Mouse (Mus musculus) kidney, postnatal 0 days (tissue): ENCODE data around the gene Cntnap4. TPM values are rescaled to one million over a fixed set of nuclear protein-coding genes. Genes with fewer than 3 reads are reported as not detected.

Experiments used
- ATAC-seq: fragments of 200-750 bp; cut with Nextera tagmentation; replicated peaks from 2 replicates; pipeline ENCODE4 v1.8.0; 2017; ENCODE audit warnings: low read depth, moderate number of reproducible peaks, moderate TSS enrichment, moderate library complexity; ENCODE audit not compliant: low FRiP score
- DNase-seq: peaks from one replicate; pipeline ENCODE4 v3.0.0-alpha.2; 2016; ENCODE audit warnings: low spot score
- H3K27ac ChIP-seq: fragments of 300-500 bp; sonication (generic); 2 replicates; pipeline ENCODE4 v1.5.1; 2014; ENCODE audit warnings: mild to moderate bottlenecking
- H3K27me3 ChIP-seq: fragments of 300-500 bp; sonication (generic); 2 replicates; pipeline ENCODE4 v1.6.1; 2014; ENCODE audit warnings: low read length, mixed read lengths; ENCODE audit not compliant: insufficient read depth
- H3K36me3 ChIP-seq: fragments of 300-500 bp; sonication (generic); 2 replicates; pipeline ENCODE4 v1.6.1; 2014; ENCODE audit warnings: low read length, mixed read lengths; ENCODE audit not compliant: insufficient read depth
- H3K4me1 ChIP-seq: fragments of 300-500 bp; sonication (generic); replicated peaks from 2 replicates; pipeline ENCODE4 v1.6.1; 2014; ENCODE audit warnings: antibody characterized with exemption, low read length, mixed read lengths; ENCODE audit not compliant: insufficient read depth
- H3K4me2 ChIP-seq: fragments of 300-500 bp; sonication (generic); 2 replicates; pipeline ENCODE4 v1.6.1; 2014; ENCODE audit warnings: mild to moderate bottlenecking, low read length, moderate library complexity, mixed read lengths
- H3K4me3 ChIP-seq: fragments of 300-500 bp; sonication (generic); replicated peaks from 2 replicates; pipeline ENCODE4 v1.5.1; 2014; ENCODE audit warnings: low read depth, low read length
- H3K9ac ChIP-seq: fragments of 300-500 bp; sonication (generic); 2 replicates; pipeline ENCODE4 v1.6.1; 2014; ENCODE audit warnings: low read depth, low read length
- H3K9me3 ChIP-seq: fragments of 300-500 bp; sonication (generic); replicated peaks from 2 replicates; pipeline ENCODE4 v1.6.1; 2016; ENCODE audit warnings: low read length, inconsistent platforms, mixed read lengths
- CTCF ChIP-seq: IDR thresholded peaks from 2 replicates; pipeline ENCODE4 v1.5.1; 2016; ENCODE audit warnings: antibody characterized with exemption, low read depth, mild to moderate bottlenecking, moderate library complexity
- WGBS: fragments of 180-500 bp; shearing (Covaris S2); extraction: QIAGEN DNeasy Blood & Tissue Kit; methylation state at CpG from one replicate; pipeline ENCODE4 v1.1.7; 2014; 5-methylcytosine and 5-hydroxymethylcytosine counted together
- polyA plus RNA-seq: library from polyadenylated mRNA; unstranded; fragments of >200 nt; fragmentation: Nextera tagmentation; extraction: Ambion mirVana; gene quantifications from 2 replicates; pipeline ENCODE4 v1.2.1, GENCODE M21; 2015

The Cntnap4 gene
- polyA plus RNA-seq, 1 experiment from 2014 or later = 0.03 TPM

DNA sequence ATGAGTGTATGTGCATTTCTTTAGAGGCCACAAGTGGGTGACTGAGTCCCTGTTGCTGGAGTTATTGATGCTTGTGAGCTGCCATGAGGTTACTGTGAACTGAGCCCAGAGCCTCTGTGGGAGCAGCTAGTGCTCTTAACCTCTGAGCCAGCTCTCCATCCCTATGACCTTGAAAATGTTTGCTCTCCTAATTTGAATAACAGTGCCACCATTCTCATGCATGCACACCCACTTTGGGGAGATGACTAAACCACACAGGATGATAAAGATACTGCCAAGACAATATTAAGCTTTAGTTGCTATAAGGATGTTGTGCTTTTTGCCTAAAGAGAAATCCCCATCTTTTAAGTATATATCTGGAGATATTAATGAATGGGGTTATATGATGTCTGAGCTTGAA is 125.9 kb downstream of the Cntnap4 start:
- Histone ChIP-seq H3K27me3 (no peaks in the 10 kb centered on the region), H3K27ac (no peak overlapping the region), H3K9me3 (no peaks in the 10 kb centered on the region), H3K4me2 (no peak overlapping the region), H3K9ac (no peak overlapping the region), H3K36me3 (no peaks in the 10 kb centered on the region), H3K4me1 (no peaks in the 10 kb centered on the region), H3K4me3 (no peak overlapping the region)
- no peak for TF ChIP-seq CTCF
- no peak for DNase-seq
- no peak for ATAC-seq

DNA sequence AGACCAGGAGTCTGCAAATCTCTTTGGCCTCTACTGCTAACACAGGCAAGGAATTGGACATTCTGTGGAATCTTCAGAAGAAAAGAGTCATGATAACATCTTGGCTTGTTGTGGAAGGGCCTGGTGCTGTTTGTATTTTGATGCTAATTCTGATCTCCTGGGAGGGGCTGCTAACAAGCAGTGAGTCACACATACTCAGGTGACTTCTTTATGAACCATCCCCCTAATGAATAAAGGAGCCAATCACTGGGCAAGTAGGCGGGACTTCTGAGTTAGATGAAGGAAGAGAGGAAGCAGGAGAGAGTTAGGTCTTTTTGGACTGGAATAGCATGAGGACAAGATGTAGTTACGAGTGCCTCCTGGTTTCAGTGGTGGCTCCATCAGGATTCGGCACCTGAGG is 128.3 kb downstream of the Cntnap4 start:
- WGBS = 85% methylated on average over 3 of the region's 3 CpGs
- no peak for TF ChIP-seq CTCF
- Histone ChIP-seq H3K4me1 (no peaks in the 10 kb centered on the region), H3K4me2 (no peak overlapping the region), H3K27ac (no peak overlapping the region), H3K9ac (no peak overlapping the region), H3K27me3 (no peaks in the 10 kb centered on the region), H3K36me3 (no peaks in the 10 kb centered on the region), H3K4me3 (no peak overlapping the region), H3K9me3 (no peaks in the 10 kb centered on the region)
- DNase-seq (no peak), ATAC-seq (no peak)

DNA sequence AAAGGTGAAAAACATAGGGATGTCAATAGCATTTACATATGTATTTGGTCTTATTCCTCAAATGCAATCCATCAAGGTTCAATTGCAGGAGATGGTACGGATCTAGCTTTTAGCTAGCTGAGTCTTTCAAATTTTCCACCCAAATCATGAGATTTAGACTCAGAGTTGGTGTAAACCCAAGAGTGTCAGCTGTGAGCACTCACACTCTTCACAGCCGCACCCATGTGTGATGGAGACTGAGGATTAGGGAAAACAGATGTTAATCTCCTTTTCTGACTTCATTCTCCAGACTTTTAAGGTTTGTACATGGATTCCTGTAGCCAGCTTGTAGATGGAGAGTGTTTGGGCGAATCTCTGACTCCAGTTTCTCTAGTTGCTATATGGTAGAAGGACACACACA is 147.1 kb downstream of the Cntnap4 start:
- DNase-seq (no peak), ATAC-seq (no peak)
- Histone ChIP-seq H3K9me3 (no peaks in the 10 kb centered on the region), H3K27me3 (no peaks in the 10 kb centered on the region), H3K4me3 (no peak overlapping the region), H3K4me1 (no peaks in the 10 kb centered on the region), H3K4me2 (no peak overlapping the region), H3K27ac (no peak overlapping the region), H3K36me3 (no peaks in the 10 kb centered on the region), H3K9ac (no peak overlapping the region)
- TF ChIP-seq CTCF = no peak
- WGBS = 65% methylated on average over 3 of the region's 3 CpGs

DNA sequence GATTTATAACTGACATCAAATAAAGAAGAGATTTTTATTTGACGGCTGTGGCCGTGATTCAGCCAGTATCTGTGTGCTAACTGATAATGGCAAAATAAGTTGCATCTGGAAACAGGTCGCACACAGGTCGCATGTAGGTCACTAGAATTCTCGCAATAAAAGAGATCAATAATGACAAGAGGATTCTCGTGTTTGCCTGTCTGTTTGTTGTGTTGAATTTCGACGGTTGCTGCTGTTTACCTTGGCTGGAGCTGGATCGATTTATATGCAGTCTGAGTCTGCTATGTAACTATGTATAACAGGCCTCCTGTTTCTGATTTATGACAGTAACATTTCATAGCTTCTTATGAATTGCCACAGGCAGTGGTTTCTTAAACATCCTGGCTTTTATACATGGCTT is 155.1 kb downstream of the Cntnap4 start:
- WGBS = 45% methylated on average over 9 of the region's 9 CpGs
- H3K4me1 ChIP-seq = no peaks in the 10 kb centered on the region
- H3K36me3 ChIP-seq = no peaks in the 10 kb centered on the region
- no peak overlapping the region for H3K4me2 ChIP-seq
- H3K27me3 ChIP-seq = no peaks in the 10 kb centered on the region
- no peak for ATAC-seq
- no peaks in the 10 kb centered on the region for H3K9me3 ChIP-seq
- no peak overlapping the region for H3K27ac ChIP-seq
- no peak overlapping the region for H3K9ac ChIP-seq
- TF ChIP-seq CTCF = no peak
- H3K4me3 ChIP-seq = no peak overlapping the region
- peak; percentile 9 for DNase-seq

DNA sequence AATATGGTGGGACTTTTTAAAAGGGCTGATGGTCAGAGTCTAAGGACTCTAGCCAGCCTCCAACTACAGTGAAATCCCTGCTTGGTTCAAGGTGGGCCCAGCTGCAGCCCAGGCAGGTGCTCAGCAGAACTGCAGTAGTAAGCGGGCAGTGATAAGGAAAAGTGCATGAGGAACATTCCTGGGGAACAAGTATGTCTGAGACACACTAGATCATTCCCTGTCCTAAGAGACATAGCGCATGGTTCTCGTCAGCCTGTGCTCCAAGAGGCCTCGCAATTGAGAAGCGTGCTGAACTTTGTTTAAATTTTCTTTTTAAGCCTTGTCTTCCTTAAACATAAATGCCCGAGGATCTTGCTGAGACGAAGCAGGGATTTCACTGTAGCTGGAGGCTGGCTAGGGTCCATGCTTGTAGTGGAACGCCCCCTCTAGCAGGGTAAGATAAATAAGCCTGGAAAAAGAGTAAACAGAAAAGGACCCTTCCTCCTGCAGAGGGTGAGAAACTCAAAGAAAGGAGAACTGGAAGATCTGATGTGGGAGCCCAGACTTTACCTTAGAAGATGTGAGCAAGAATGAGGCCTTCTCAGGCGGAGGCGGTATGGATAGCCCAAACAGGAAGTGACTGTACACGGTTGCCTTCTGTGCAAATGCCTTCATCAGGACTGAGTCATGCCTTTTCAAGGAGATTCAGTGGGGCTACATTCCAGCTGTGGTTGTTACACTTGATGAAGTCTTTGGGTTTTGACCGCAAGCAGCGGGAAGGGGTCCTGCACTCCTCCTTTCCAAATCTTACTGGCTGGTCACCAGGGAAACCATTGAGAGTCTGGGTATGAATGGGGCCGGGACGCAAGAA is 161.0 kb downstream of the Cntnap4 start:
- WGBS = 86% methylated on average over 15 of the region's 15 CpGs
- Histone ChIP-seq H3K9ac (no peak overlapping the region), H3K4me3 (no peak overlapping the region), H3K27me3 (no peaks in the 10 kb centered on the region), H3K9me3 (no peaks in the 10 kb centered on the region), H3K4me2 (no peak overlapping the region), H3K4me1 (no peaks in the 10 kb centered on the region), H3K27ac (no peak overlapping the region), H3K36me3 (no peaks in the 10 kb centered on the region)
- no peak for TF ChIP-seq CTCF
- DNase-seq (no peak), ATAC-seq (no peak)

DNA sequence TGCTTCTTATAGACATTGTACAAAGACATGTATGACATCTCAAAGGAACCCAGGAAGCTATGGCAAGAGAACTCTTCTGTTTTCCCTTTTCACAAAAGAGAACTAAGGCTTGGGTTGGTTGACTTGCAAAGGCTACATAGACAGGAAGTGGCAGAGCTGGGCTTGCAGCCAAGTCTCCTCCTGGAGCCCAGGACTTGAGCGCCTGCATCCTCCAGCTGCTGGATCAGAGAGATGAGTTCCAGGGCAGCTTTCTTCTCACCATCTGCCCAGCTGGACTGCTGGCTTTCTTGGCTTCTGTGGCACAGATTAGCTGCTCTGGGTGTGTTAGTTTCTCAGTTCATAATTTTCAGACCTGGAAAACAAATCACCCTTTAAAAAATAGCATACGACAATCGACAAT is 165.7 kb downstream of the Cntnap4 start:
- DNase-seq = no peak
- 76% methylated on average over 3 of the region's 3 CpGs for WGBS
- ATAC-seq = no peak

DNA sequence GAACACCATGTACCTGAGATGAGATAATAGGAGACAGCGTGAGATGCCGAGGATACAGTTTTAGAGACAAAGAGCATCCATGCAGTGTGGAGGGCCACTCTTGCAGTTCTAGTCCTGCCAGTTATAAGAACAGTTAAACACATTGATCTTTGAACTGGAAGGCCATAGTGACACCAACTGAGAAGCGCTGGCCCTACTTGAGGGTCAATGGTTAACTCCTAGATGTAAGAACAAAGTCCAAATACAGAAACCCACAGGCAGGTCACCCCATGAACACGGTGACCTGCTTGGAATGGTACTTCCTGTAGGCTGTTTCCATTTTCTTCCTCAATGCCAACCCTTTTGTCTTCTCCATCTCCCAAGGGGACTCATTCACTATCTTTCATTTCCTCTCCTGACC is 173.5 kb downstream of the Cntnap4 start:
- WGBS = 90% methylated on average over 4 of the region's 4 CpGs
- no peaks in the 10 kb centered on the region for H3K4me1 ChIP-seq
- H3K4me2 ChIP-seq = no peak overlapping the region
- no peak overlapping the region for H3K9ac ChIP-seq
- no peaks in the 10 kb centered on the region for H3K27me3 ChIP-seq
- H3K9me3 ChIP-seq = no peaks in the 10 kb centered on the region
- DNase-seq (no peak), ATAC-seq (no peak)
- H3K27ac ChIP-seq = no peak overlapping the region
- no peak for TF ChIP-seq CTCF
- no peak overlapping the region for H3K4me3 ChIP-seq
- H3K36me3 ChIP-seq = no peaks in the 10 kb centered on the region

More for the DNA sequence above, 165.7 kb downstream of the Cntnap4 start:
- no peak for TF ChIP-seq CTCF
- Histone ChIP-seq H3K4me2 (no peak overlapping the region), H3K9ac (no peak overlapping the region), H3K9me3 (no peaks in the 10 kb centered on the region), H3K4me1 (no peaks in the 10 kb centered on the region), H3K36me3 (no peaks in the 10 kb centered on the region), H3K27me3 (no peaks in the 10 kb centered on the region), H3K4me3 (no peak overlapping the region), H3K27ac (no peak overlapping the region)
